Mouse (Mus musculus) embryo, embryonic 11 days (tissue): ENCODE results near the gene Sphk2.

Source experiments
- DNase-seq: peaks from one replicate; pipeline ENCODE4 v3.0.0-alpha.2; 2015

The Sphk2 gene

GRCm38 (mm10) chr7:45723301-45723700 is 5.5 kb upstream of the Sphk2 start:
- no peak for DNase-seq

GRCm38 (mm10) chr7:45722348-45722713 is 4.5 kb upstream of the Sphk2 start:
- DNase-seq: no peak

GRCm38 (mm10) chr7:45721642-45722347 is 4.0 kb upstream of the Sphk2 start:
- DNase-seq: no peak

- DNase-seq: no peak
These were observed 3.4 kb upstream of the Sphk2 start for GRCm38 (mm10) chr7:45721234-45721571.

- DNase-seq: no peak
These were observed 2.8 kb upstream of the Sphk2 start, which contains the start of gene Fam83e for GRCm38 (mm10) chr7:45720413-45721233. Gene Fam83e (plus strand): TSS chr7:45721212.

GRCm38 (mm10) chr7:45719738-45720412 is 2.1 kb upstream of the Sphk2 start:
- no peak for DNase-seq

- no peak for DNase-seq
These were observed 1.4 kb upstream of the Sphk2 start for GRCm38 (mm10) chr7:45719180-45719579.

GRCm38 (mm10) chr7:45718331-45718730 is 529 bp upstream of the Sphk2 start:
- no peak for DNase-seq

- no peak for DNase-seq
These were observed 567 bp downstream of the Sphk2 start for GRCm38 (mm10) chr7:45716952-45717917.

GRCm38 (mm10) chr7:45716460-45716857 is 1.3 kb downstream of the Sphk2 start:
- no peak for DNase-seq

GRCm38 (mm10) chr7:45715741-45716459 is 1.9 kb downstream of the Sphk2 start:
- DNase-seq: no peak

- peak; percentile 99 for DNase-seq
These were observed 2.6 kb downstream of the Sphk2 start, which contains the start of gene Rpl18 for GRCm38 (mm10) chr7:45715090-45715708. Gene Rpl18 (plus strand): TSS chr7:45715457.

- no peak for DNase-seq
These were observed 3.1 kb downstream of the Sphk2 start for GRCm38 (mm10) chr7:45714630-45715089.

GRCm38 (mm10) chr7:45713881-45714520 is 3.8 kb downstream of the Sphk2 start:
- DNase-seq: no peak

GRCm38 (mm10) chr7:45713396-45713795 is 4.4 kb downstream of the Sphk2 start:
- no peak for DNase-seq

GRCm38 (mm10) chr7:45712022-45712757 is 5.6 kb downstream of the Sphk2 start:
- no peak for DNase-seq

GRCm38 (mm10) chr7:45711316-45712021 is 6.3 kb downstream of the Sphk2 start:
- DNase-seq: no peak

GRCm38 (mm10) chr7:45710477-45711191 is 7.2 kb downstream of the Sphk2 start:
- DNase-seq: no peak
